Mouse (Mus musculus) hindbrain, embryonic 11.5 days (tissue): ENCODE measurements at regions not wholly inside any gene's neighbourhood (a gene's known extent, or its start where the extent isn't known, plus 50 kb on each side); places are given as distances from the start of the nearest gene placed in this dataset.

Experiments
- ATAC-seq: fragments of 200-750 bp; cut with Nextera tagmentation; 2 replicates; pipeline ENCODE4 v1.8.0; 2017; ENCODE audit warnings: mild to moderate bottlenecking, moderate TSS enrichment, moderate library complexity; ENCODE audit not compliant: low FRiP score
- DNase-seq: peaks from one replicate; pipeline ENCODE4 v3.0.0-alpha.2; 2015; ENCODE audit warnings: low spot score
- H3K27ac ChIP-seq: fragments of 300-500 bp; sonication (generic); 2 replicates; pipeline ENCODE4 v1.5.1; 2014; ENCODE audit warnings: mild to moderate bottlenecking, low read depth, low read length
- H3K27me3 ChIP-seq: fragments of 300-500 bp; sonication (generic); 2 replicates; pipeline ENCODE4 v1.6.1; 2014; ENCODE audit warnings: mild to moderate bottlenecking, low read length, moderate library complexity, mixed read lengths; ENCODE audit not compliant: control insufficient read depth, insufficient read depth
- H3K36me3 ChIP-seq: fragments of 300-500 bp; sonication (generic); 2 replicates; pipeline ENCODE4 v1.6.1; 2014; ENCODE audit warnings: mild to moderate bottlenecking, low read length, moderate library complexity, mixed read lengths; ENCODE audit not compliant: control insufficient read depth, insufficient read depth
- H3K4me1 ChIP-seq: fragments of 300-500 bp; sonication (generic); replicated peaks from 2 replicates; pipeline ENCODE4 v1.6.1; 2014; ENCODE audit warnings: low read length, mixed read lengths; ENCODE audit not compliant: control insufficient read depth, insufficient read depth
- H3K4me2 ChIP-seq: fragments of 300-500 bp; sonication (generic); replicated peaks from 2 replicates; pipeline ENCODE4 v1.6.1; 2014; ENCODE audit warnings: mild to moderate bottlenecking, low read depth, low read length
- H3K4me3 ChIP-seq: fragments of 300-500 bp; sonication (generic); 2 replicates; pipeline ENCODE4 v1.5.1; 2014; ENCODE audit warnings: low read depth, low read length
- H3K9ac ChIP-seq: fragments of 300-500 bp; sonication (generic); 2 replicates; pipeline ENCODE4 v1.6.1; 2014; ENCODE audit warnings: low read depth, low read length
- H3K9me3 ChIP-seq: fragments of 300-500 bp; sonication (generic); 2 replicates; pipeline ENCODE4 v1.6.1; 2016; ENCODE audit warnings: low read length; ENCODE audit not compliant: control insufficient read depth
- WGBS: fragments of 180-500 bp; shearing (Covaris S2); extraction: QIAGEN DNeasy Blood & Tissue Kit; methylation state at CpG from one replicate; pipeline ENCODE4 v1.1.7; 2014; 5-methylcytosine and 5-hydroxymethylcytosine counted together

DNA sequence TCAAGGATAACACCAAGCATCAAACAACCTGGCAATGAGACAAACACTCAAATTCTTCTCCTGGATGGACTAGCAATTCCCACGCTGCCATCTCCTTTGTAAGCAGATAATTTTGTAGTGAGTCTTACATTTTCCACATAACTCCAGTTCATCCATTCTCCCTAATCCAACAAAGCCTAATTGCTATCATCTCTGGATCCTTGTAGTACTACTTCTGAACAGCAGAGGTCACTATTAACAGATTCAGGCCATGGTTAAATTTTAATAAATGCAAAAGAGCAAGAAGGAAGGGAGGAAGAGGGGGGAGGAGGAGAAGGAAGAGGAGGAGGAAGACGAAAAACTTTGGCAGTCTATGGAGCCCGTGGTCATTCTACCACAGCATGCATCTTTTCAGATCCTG, 414.4 kb downstream of the Nedd1 start:
- 44% methylated on average over 3 of the region's 3 CpGs for WGBS
- Histone ChIP-seq H3K9ac (no peak overlapping the region), H3K4me3 (no peak overlapping the region), H3K27ac (no peak overlapping the region), H3K4me1 (no peaks in the 10 kb centered on the region), H3K4me2 (no peak overlapping the region), H3K27me3 (no peaks in the 10 kb centered on the region), H3K36me3 (no peaks in the 10 kb centered on the region), H3K9me3 (no peaks in the 10 kb centered on the region)
- DNase-seq, result peak; percentile 59
- ATAC-seq, result no peak

DNA sequence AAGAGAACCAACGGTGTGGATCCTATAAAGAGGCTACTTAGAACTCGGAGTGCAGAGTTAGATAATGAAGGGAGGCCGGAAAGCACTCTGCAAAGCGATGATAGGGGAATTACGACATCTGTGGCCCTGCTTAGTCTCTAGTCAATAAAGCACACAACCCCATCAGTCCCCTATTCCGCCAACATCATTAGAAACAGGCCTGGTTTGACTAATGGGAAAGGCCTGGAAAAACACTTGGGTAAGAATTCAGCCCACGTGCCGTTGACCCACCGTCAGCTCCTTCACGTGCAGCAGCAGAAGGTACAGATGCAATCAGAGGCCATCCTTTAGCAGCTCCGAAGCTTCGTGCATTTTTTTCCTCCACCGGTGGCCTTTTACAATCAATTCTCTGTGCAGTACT, 423.5 kb downstream of the Nedd1 start:
- ATAC-seq, result no peak
- Histone ChIP-seq H3K27me3 (no peaks in the 10 kb centered on the region), H3K4me1 (peaks cover 3% of the 10 kb centered on the region; the same call in 1 of the 2 replicates), H3K9me3 (no peaks in the 10 kb centered on the region), H3K27ac (no peak overlapping the region), H3K36me3 (no peaks in the 10 kb centered on the region), H3K4me3 (no peak overlapping the region), H3K9ac (no peak overlapping the region), H3K4me2 (no peak overlapping the region)
- DNase-seq, result no peak
- WGBS, result 77% methylated on average over 13 of the region's 13 CpGs

DNA sequence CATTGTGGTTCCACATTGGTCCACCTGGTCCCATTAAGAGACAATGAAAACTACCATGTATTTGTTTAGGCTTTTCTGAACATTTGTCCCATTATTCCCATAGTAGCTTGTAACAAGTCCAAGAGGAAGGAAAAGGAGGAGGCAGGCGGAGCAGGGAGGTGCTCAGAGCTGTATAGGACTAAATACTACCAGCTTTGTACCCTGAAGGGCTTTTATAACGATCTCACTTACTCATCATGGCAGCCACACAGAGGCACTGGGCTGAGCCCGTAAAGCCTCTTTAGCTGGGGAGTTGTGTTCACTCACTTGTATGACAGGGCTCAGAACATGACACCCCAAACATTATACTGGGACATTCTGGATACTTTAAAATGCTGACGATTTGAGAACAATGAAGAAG, 425.4 kb downstream of the Nedd1 start:
- Histone ChIP-seq H3K9ac (no peak overlapping the region), H3K4me1 (peaks cover 3% of the 10 kb centered on the region; the same call in 1 of the 2 replicates), H3K27me3 (no peaks in the 10 kb centered on the region), H3K27ac (no peak overlapping the region), H3K9me3 (no peaks in the 10 kb centered on the region), H3K4me2 (no peak overlapping the region), H3K36me3 (no peaks in the 10 kb centered on the region), H3K4me3 (no peak overlapping the region)
- no peak for DNase-seq
- peak; percentile 49; the same call in 1 of the 2 replicates for ATAC-seq
- 57% methylated on average over 4 of the region's 4 CpGs for WGBS

DNA sequence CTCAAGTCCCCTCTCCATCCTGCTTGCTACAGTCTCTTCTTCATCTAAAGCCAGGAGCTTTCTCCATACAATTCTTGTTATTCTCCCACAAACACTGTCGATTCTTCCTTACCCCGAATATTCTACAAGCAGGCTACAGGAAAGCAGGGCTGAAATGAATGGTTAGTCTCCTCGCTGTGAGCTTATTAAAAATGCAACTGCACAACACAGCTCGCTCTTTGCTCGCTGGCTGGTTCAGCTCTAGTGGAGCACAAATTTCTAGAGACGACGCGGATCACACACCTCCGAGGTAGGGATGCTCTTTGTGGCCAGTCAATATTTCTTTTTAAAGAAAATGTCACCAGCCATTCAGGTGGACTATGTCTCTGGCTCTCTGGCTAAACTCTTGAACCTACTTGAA, 425.9 kb downstream of the Nedd1 start:
- Histone ChIP-seq H3K36me3 (no peaks in the 10 kb centered on the region), H3K4me1 (peaks cover 3% of the 10 kb centered on the region; the same call in 1 of the 2 replicates), H3K9ac (no peak overlapping the region), H3K4me3 (no peak overlapping the region), H3K4me2 (no peak overlapping the region), H3K27ac (peak overlapping the region; percentile 24; the same call in 1 of the 2 replicates), H3K9me3 (no peaks in the 10 kb centered on the region), H3K27me3 (no peaks in the 10 kb centered on the region)
- DNase-seq, result peak; percentile 20
- ATAC-seq, result 0 out of 2 replicates have a peak, but pooled peaks have one; percentile 19
- WGBS, result 56% methylated on average over 9 of the region's 9 CpGs

DNA sequence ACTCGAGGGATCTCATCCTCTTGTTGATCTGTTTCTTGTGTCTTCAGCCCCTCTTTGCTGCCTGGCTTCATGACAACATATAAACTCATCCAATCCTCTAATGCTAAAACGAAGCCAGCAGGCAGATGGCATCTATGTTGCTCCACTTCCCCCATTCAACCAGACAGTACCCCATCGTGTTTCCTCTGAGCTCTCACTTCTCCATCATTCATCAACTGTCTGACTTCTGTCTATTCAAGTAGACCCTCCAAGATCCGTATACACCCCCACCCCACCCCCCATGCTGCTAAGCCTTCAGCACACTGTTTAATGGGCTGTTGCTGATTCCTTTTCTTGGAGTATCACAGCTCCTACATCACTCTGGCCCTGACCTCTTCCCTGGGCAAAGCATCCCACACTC, 429.0 kb downstream of the Nedd1 start:
- 52% methylated on average over 4 of the region's 4 CpGs for WGBS
- Histone ChIP-seq H3K9ac (no peak overlapping the region), H3K9me3 (no peaks in the 10 kb centered on the region), H3K27me3 (no peaks in the 10 kb centered on the region), H3K4me1 (peaks cover 3% of the 10 kb centered on the region; the same call in 1 of the 2 replicates), H3K4me2 (no peak overlapping the region), H3K36me3 (no peaks in the 10 kb centered on the region), H3K27ac (no peak overlapping the region), H3K4me3 (no peak overlapping the region)
- ATAC-seq, result no peak
- no peak for DNase-seq

DNA sequence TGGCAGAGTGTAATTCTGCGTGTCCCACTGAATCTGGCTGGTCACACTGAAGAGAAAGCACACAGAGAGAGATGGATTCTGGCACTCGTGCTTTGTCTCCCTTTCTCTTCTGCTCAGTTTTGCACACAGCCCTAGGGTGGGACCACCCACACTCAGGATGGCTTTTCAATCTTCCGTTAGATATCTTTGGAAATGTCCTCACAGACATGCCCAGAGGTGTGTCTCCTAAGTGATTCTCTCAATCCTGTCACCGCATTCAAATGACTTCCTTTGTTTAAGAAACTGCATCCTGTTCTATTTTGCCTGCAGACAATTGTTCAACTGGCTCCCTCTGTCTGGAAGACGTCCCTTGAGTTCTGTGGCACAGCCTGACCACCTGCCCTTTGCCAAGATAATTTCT, 433.0 kb downstream of the Nedd1 start:
- ATAC-seq (0 out of 2 replicates have a peak, but pooled peaks have one; percentile 27), DNase-seq (peak; percentile 19)
- no peak overlapping the region for H3K4me3 ChIP-seq
- H3K36me3 ChIP-seq, result no peaks in the 10 kb centered on the region
- H3K9me3 ChIP-seq, result no peaks in the 10 kb centered on the region
- H3K4me2 ChIP-seq, result no peak overlapping the region
- WGBS, result 40% methylated on average over 5 of the region's 5 CpGs
- H3K4me1 ChIP-seq, result no peaks in the 10 kb centered on the region; the same call in 1 of the 2 replicates
- no peak overlapping the region for H3K9ac ChIP-seq
- H3K27me3 ChIP-seq, result no peaks in the 10 kb centered on the region
- no peak overlapping the region for H3K27ac ChIP-seq

GRCm38 (mm10) chr10:92284231-92284630, 438.0 kb downstream of the Nedd1 start:
- H3K36me3 ChIP-seq, result no peaks in the 10 kb centered on the region
- ATAC-seq (no peak), DNase-seq (no peak)
- H3K4me2 ChIP-seq, result no peak overlapping the region
- H3K27me3 ChIP-seq, result no peaks in the 10 kb centered on the region
- no peak overlapping the region for H3K4me3 ChIP-seq
- H3K9me3 ChIP-seq, result no peaks in the 10 kb centered on the region
- H3K27ac ChIP-seq, result no peak overlapping the region
- 75% methylated on average over 4 of the region's 4 CpGs for WGBS
- no peaks in the 10 kb centered on the region for H3K4me1 ChIP-seq
- H3K9ac ChIP-seq, result no peak overlapping the region

DNA sequence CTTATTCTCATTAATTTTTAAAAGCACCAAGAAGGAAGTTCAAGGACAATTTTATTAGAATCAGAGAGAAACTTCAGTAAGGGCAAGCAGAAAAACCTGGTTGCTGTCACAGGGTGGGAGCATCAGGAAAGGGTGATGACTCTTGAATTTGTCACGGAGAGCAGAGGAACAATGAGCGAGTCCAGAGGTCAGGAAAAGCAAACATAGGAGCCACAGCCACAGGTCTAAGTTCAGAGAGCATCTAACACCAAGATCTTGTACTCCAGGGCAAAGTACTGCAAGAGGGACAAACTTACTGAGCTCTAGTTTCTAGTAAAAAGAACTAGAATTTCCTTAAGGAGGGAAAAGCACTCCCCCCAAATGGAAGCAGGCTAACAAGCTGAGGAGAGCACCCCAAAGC, 444.2 kb downstream of the Nedd1 start:
- Histone ChIP-seq H3K36me3 (no peaks in the 10 kb centered on the region), H3K9ac (no peak overlapping the region), H3K4me2 (no peak overlapping the region), H3K4me3 (no peak overlapping the region), H3K9me3 (no peaks in the 10 kb centered on the region), H3K4me1 (no peaks in the 10 kb centered on the region), H3K27me3 (no peaks in the 10 kb centered on the region), H3K27ac (no peak overlapping the region)
- ATAC-seq (no peak), DNase-seq (no peak)
- WGBS, result 24% methylated on average over 2 of the region's 2 CpGs

DNA sequence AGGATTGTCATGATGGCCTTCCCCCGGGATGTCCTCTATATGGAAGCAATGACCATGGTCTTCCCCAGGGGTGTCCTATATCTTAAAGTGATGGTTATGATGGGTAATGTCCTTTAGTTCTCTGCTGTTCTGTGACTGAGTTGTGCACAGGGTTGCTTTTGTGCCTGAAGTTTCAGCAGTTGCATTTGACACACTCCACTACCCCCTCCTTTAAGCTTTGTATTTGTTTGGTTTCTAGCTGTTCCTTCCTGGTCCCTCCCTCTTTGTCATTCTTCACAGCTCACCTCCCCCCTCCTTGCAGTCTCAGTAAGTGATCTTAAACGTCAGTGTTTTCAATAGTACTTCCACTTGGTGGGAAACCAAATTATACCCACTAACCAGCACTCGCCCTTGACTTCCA, 464.4 kb downstream of the Nedd1 start:
- no peak overlapping the region for H3K4me2 ChIP-seq
- no peaks in the 10 kb centered on the region for H3K36me3 ChIP-seq
- no peaks in the 10 kb centered on the region for H3K4me1 ChIP-seq
- H3K27me3 ChIP-seq, result no peaks in the 10 kb centered on the region
- no peak overlapping the region for H3K9ac ChIP-seq
- no peak overlapping the region for H3K27ac ChIP-seq
- H3K4me3 ChIP-seq, result no peak overlapping the region
- no peaks in the 10 kb centered on the region for H3K9me3 ChIP-seq
- DNase-seq (no peak), ATAC-seq (no peak)
- 56% methylated on average over 3 of the region's 3 CpGs for WGBS
